Comparison of ENCODE assay signal across 10 mouse cellular contexts in genomic region chr5:74998716-74999512, GRCm38 (mm10). TPM values are rescaled to one million over a fixed set of nuclear protein-coding genes. Genes with fewer than 3 reads are reported as not detected.
DNase-seq lines count a peak whose midpoint lies in the region; ATAC-seq lines count a peak whose summit lies in the region.
"Had no signal": no experiment of that assay in that cellular context is flagged by ENCODE, and none has a peak within 500 bp of the region (broad histone marks: within the 10 kb centered on the region; RNA-seq: fewer than 3 reads in every experiment).

No protein-coding gene starts in this region.

- no peak overlapping the region for H3K9ac ChIP-seq in hindbrain, embryonic 13.5 days
- no peak overlapping the region for H3K9ac ChIP-seq in neural tube, embryonic 14.5 days (replicated peaks; ENCODE audit: low read depth, low read length)
- H3K9ac ChIP-seq: limb, embryonic 15.5 days had no signal

- 0 out of 2 replicates have a peak, but pooled peaks cover 2% of the 10 kb centered on the region for H3K4me1 ChIP-seq in hindbrain, embryonic 13.5 days (replicated peaks)
- no peaks in the 10 kb centered on the region for H3K4me1 ChIP-seq in neural tube, embryonic 14.5 days (ENCODE audit: control insufficient read depth, insufficient read depth, low read length)
- H3K4me1 ChIP-seq: limb, embryonic 15.5 days had no signal

- no peak overlapping the region for H3K27ac ChIP-seq in hindbrain, embryonic 13.5 days
- no peak overlapping the region for H3K27ac ChIP-seq in neural tube, embryonic 14.5 days (ENCODE audit: low read depth, low read length)
- H3K27ac ChIP-seq: limb, embryonic 15.5 days had no signal

- DNase-seq in left cerebral cortex, postnatal 14 days (ENCODE audit: low spot score in 2 of 2): peak; percentile 10 to 11
- DNase-seq in left cerebral cortex, adult 11 months (ENCODE audit: low spot score): no peak
- peak; percentile 61 for DNase-seq in embryo, embryonic 9.5 days (ENCODE audit: extremely low spot score)
- DNase-seq in lung, adult 18-20 months: no peak
- DNase-seq: cerebellum, adult 11-12 months; kidney, adult 2 months had no signal

- ATAC-seq in hindbrain, embryonic 13.5 days (ENCODE audit: low FRiP score): peak; percentile 85
- peak; percentile 89 for ATAC-seq in neural tube, embryonic 14.5 days (ENCODE audit: low read depth)
- ATAC-seq in erythroid progenitor cell, adult 5-6 weeks (replicated peaks; ENCODE audit: low FRiP score, poor library complexity, severe bottlenecking): no peak

- H3K4me2 ChIP-seq in hindbrain, embryonic 13.5 days: no peak overlapping the region
- H3K4me2 ChIP-seq in neural tube, embryonic 14.5 days (ENCODE audit: low read depth, low read length): no peak overlapping the region
- H3K4me2 ChIP-seq: limb, embryonic 15.5 days had no signal

- 18% methylated on average over 12 of the region's 12 CpGs for WGBS in hindbrain, embryonic 13.5 days
- WGBS in neural tube, embryonic 14.5 days: 21% methylated on average over 12 of the region's 12 CpGs

- intact Hi-C loops in left cerebral cortex, postnatal 14 days (cut with DNase I): no loop called here

- no peaks in the 10 kb centered on the region for H3K9me3 ChIP-seq in hindbrain, embryonic 13.5 days
- no peaks in the 10 kb centered on the region for H3K9me3 ChIP-seq in neural tube, embryonic 14.5 days (ENCODE audit: control insufficient read depth, low read length)
- H3K9me3 ChIP-seq: limb, embryonic 15.5 days had no signal

- peaks cover 26% of the 10 kb centered on the region for H3K36me3 ChIP-seq in hindbrain, embryonic 13.5 days
- H3K36me3 ChIP-seq in neural tube, embryonic 14.5 days (ENCODE audit: control insufficient read depth, insufficient read depth, low read length): 0 out of 2 replicates have a peak, but pooled peaks cover 8% of the 10 kb centered on the region

- peaks cover 60% of the 10 kb centered on the region for H3K27me3 ChIP-seq in hindbrain, embryonic 13.5 days
- no peaks in the 10 kb centered on the region for H3K27me3 ChIP-seq in neural tube, embryonic 14.5 days (ENCODE audit: control insufficient read depth, insufficient read depth, low read length)
- H3K27me3 ChIP-seq: limb, embryonic 15.5 days had no signal

- H3K4me3 ChIP-seq in hindbrain, embryonic 13.5 days: no peak overlapping the region
- H3K4me3 ChIP-seq in neural tube, embryonic 14.5 days (ENCODE audit: low read depth, low read length): no peak overlapping the region
- H3K4me3 ChIP-seq: limb, embryonic 15.5 days had no signal

RNA-seq across cellular contexts. Expression of gene Chic2, which starts 45.7 kb away (rescaled TPM):
- 10 to 100 TPM; 23.6 to 25.7 TPM for total RNA-seq in left cerebral cortex, postnatal 14 days (2021)
- polyA plus RNA-seq in hindbrain, embryonic 13.5 days (2015; fragmentation: Nextera tagmentation; extraction: Ambion mirVana): 34.7 and 39.0 TPM in 2 replicates
- 50.1 and 57.8 TPM in 2 replicates for polyA plus RNA-seq in neural tube, embryonic 14.5 days (2014; fragmentation: Nextera tagmentation; extraction: Ambion mirVana)
- 13.8 and 17.3 TPM in 2 replicates for total RNA-seq in erythroid progenitor cell, adult 5-6 weeks (2015; ENCODE audit: low replicate concordance)
- total RNA-seq in erythroid progenitor cell, adult 5-6 weeks (2017; ENCODE audit: low replicate concordance): 15.3 and 19.2 TPM in 2 replicates

Comparison
In these comparisons a context has a peak if more than half of its experiments do, and no peak if none do; other contexts are left out.
1. DNase-seq: peak in left cerebral cortex, postnatal 14 days (2 of 2) and embryo, embryonic 9.5 days (single experiment); none in left cerebral cortex, adult 11 months (single experiment) and lung, adult 18-20 months (0 of 2).